Mouse (Mus musculus) liver, embryonic 13.5 days (tissue): ENCODE measurements around the gene Slco1a5. TPM values are rescaled to one million over a fixed set of nuclear protein-coding genes. Genes with fewer than 3 reads are reported as not detected.
"Not testable (repeated sequence)": the region's sequence is repeated elsewhere in the genome, so short reads cannot be mapped to it uniquely, and the experiment has no call there.

Experiments used
- ATAC-seq: fragments of 200-750 bp; cut with Nextera tagmentation; 2 replicates; pipeline ENCODE4 v1.8.0; 2017; ENCODE audit warnings: low read depth, mild to moderate bottlenecking, moderate number of reproducible peaks, moderate library complexity
- DNase-seq: peaks from one replicate; pipeline ENCODE4 v3.0.0; 2022
- H3K27ac ChIP-seq: fragments of 300-500 bp; sonication (generic); 2 replicates; pipeline ENCODE4 v1.5.1; 2015; ENCODE audit warnings: moderate library complexity, mild to moderate bottlenecking, inconsistent platforms
- H3K27me3 ChIP-seq: fragments of 300-500 bp; sonication (generic); 2 replicates; pipeline ENCODE4 v1.6.1; 2015; ENCODE audit warnings: mild to moderate bottlenecking, inconsistent platforms
- H3K36me3 ChIP-seq: fragments of 300-500 bp; sonication (generic); 2 replicates; pipeline ENCODE4 v1.6.1; 2015; ENCODE audit warnings: mild to moderate bottlenecking, inconsistent platforms
- H3K4me1 ChIP-seq: fragments of 300-500 bp; sonication (generic); replicated peaks from 2 replicates; pipeline ENCODE4 v1.6.1; 2015; ENCODE audit warnings: inconsistent platforms
- H3K4me2 ChIP-seq: fragments of 300-500 bp; sonication (generic); 2 replicates; pipeline ENCODE4 v1.6.1; 2015; ENCODE audit warnings: inconsistent platforms, mild to moderate bottlenecking, moderate library complexity
- H3K4me3 ChIP-seq: fragments of 300-500 bp; sonication (generic); replicated peaks from 2 replicates; pipeline ENCODE4 v1.5.1; 2015; ENCODE audit warnings: mild to moderate bottlenecking, inconsistent platforms
- H3K9ac ChIP-seq: fragments of 300-500 bp; sonication (generic); 2 replicates; pipeline ENCODE4 v1.6.1; 2015; ENCODE audit warnings: mild to moderate bottlenecking, inconsistent platforms
- H3K9me3 ChIP-seq: fragments of 300-500 bp; sonication (generic); replicated peaks from 2 replicates; pipeline ENCODE4 v1.6.1; 2016; ENCODE audit warnings: inconsistent platforms
- WGBS: fragments of 180-500 bp; shearing (Covaris S2); methylation state at CpG from one replicate; pipeline ENCODE4 v1.1.7; 2015; ENCODE audit not compliant: insufficient replicate concordance; 5-methylcytosine and 5-hydroxymethylcytosine counted together
- polyA plus RNA-seq: library from polyadenylated mRNA; unstranded; fragments of >200 nt; fragmentation: Nextera tagmentation; extraction: Ambion mirVana; gene quantifications from 2 replicates; pipeline ENCODE4 v1.2.1, GENCODE M21; 2015

Gene Slco1a5
- polyA plus RNA-seq = not detected in 2 replicates

GRCm38 (mm10) chr6:142322881-142323280 lies at the start of gene Slco1a5:
Gene Slco1a5 (minus strand): TSS chr6:142322981.
- Histone ChIP-seq H3K36me3 (no peaks in the 10 kb centered on the region), H3K9ac (no peak within 1 kb of the TSS), H3K4me2 (no peak within 1 kb of the TSS), H3K9me3 (no peaks in the 10 kb centered on the region), H3K27ac (no peak within 1 kb of the TSS), H3K27me3 (no peaks in the 10 kb centered on the region), H3K4me3 (no peak within 1 kb of the TSS), H3K4me1 (no peaks in the 10 kb centered on the region)
- ATAC-seq = no peak
- DNase-seq = no peak
- 30% methylated on average over 4 of the region's 4 CpGs for WGBS

- no peak for ATAC-seq
- H3K9ac ChIP-seq = no peak overlapping the region
- no peak overlapping the region for H3K4me3 ChIP-seq
- no peaks in the 10 kb centered on the region for H3K4me1 ChIP-seq
- H3K36me3 ChIP-seq = peaks cover 90% of the 10 kb centered on the region
- no peaks in the 10 kb centered on the region for H3K9me3 ChIP-seq
- no peaks in the 10 kb centered on the region for H3K27me3 ChIP-seq
- no peak overlapping the region for H3K4me2 ChIP-seq
- no peak for DNase-seq
- no peak overlapping the region for H3K27ac ChIP-seq
- WGBS = 74% methylated on average over 3 of the region's 3 CpGs
Measured at GRCm38 (mm10) chr6:142369568-142369967, 46.8 kb upstream of the Slco1a5 start.

- no peaks in the 10 kb centered on the region for H3K9me3 ChIP-seq
- no peaks in the 10 kb centered on the region for H3K27me3 ChIP-seq
- H3K9ac ChIP-seq = no peak overlapping the region
- peaks cover 90% of the 10 kb centered on the region for H3K36me3 ChIP-seq
- ATAC-seq = no peak
- no peak overlapping the region for H3K4me2 ChIP-seq
- WGBS = 78% methylated on average over 3 of the region's 3 CpGs
- DNase-seq = no peak
- no peaks in the 10 kb centered on the region for H3K4me1 ChIP-seq
- H3K27ac ChIP-seq = no peak overlapping the region
- H3K4me3 ChIP-seq = no peak overlapping the region
Measured at GRCm38 (mm10) chr6:142367565-142367964, 44.8 kb upstream of the Slco1a5 start.

GRCm38 (mm10) chr6:142366473-142367018 lies 43.8 kb upstream of the Slco1a5 start:
- WGBS = 87% methylated on average over 10 of the region's 10 CpGs
- peaks cover 88% of the 10 kb centered on the region for H3K36me3 ChIP-seq

GRCm38 (mm10) chr6:142365742-142366472 lies 43.1 kb upstream of the Slco1a5 start:
- Histone ChIP-seq H3K4me2 (no peak overlapping the region), H3K9ac (no peak overlapping the region), H3K27me3 (no peaks in the 10 kb centered on the region), H3K4me3 (no peak overlapping the region), H3K9me3 (no peaks in the 10 kb centered on the region), H3K36me3 (peaks cover 88% of the 10 kb centered on the region), H3K27ac (no peak overlapping the region), H3K4me1 (no peaks in the 10 kb centered on the region)
- no peak for DNase-seq
- 81% methylated on average over 8 of the region's 8 CpGs for WGBS
- ATAC-seq = no peak

More at GRCm38 (mm10) chr6:142366473-142367018, 43.8 kb upstream of the Slco1a5 start:
- ATAC-seq = no peak
- Histone ChIP-seq H3K9me3 (no peaks in the 10 kb centered on the region), H3K9ac (no peak overlapping the region), H3K4me2 (no peak overlapping the region), H3K4me3 (no peak overlapping the region), H3K27me3 (no peaks in the 10 kb centered on the region), H3K4me1 (no peaks in the 10 kb centered on the region), H3K27ac (no peak overlapping the region)
- DNase-seq = no peak

- Histone ChIP-seq H3K9ac (no peak overlapping the region), H3K4me3 (no peak overlapping the region), H3K36me3 (peaks cover 83% of the 10 kb centered on the region), H3K4me2 (no peak overlapping the region), H3K27ac (no peak overlapping the region), H3K9me3 (no peaks in the 10 kb centered on the region), H3K27me3 (no peaks in the 10 kb centered on the region), H3K4me1 (no peaks in the 10 kb centered on the region)
- 70% methylated on average over 9 of the region's 9 CpGs for WGBS
- DNase-seq (no peak), ATAC-seq (no peak)
Measured at GRCm38 (mm10) chr6:142363019-142363576, 40.3 kb upstream of the Slco1a5 start.

GRCm38 (mm10) chr6:142362036-142362435 lies 39.3 kb upstream of the Slco1a5 start:
- no peak overlapping the region for H3K4me2 ChIP-seq
- H3K9ac ChIP-seq = no peak overlapping the region
- no peaks in the 10 kb centered on the region for H3K4me1 ChIP-seq
- H3K27ac ChIP-seq = no peak overlapping the region
- no peak for DNase-seq
- H3K4me3 ChIP-seq = no peak overlapping the region
- ATAC-seq = no peak
- peaks cover 79% of the 10 kb centered on the region for H3K36me3 ChIP-seq
- H3K9me3 ChIP-seq = no peaks in the 10 kb centered on the region
- 80% methylated on average over 6 of the region's 6 CpGs for WGBS
- no peaks in the 10 kb centered on the region for H3K27me3 ChIP-seq

GRCm38 (mm10) chr6:142357106-142357505 lies 34.3 kb upstream of the Slco1a5 start:
- Histone ChIP-seq H3K36me3 (peaks cover 64% of the 10 kb centered on the region), H3K27me3 (no peaks in the 10 kb centered on the region), H3K4me3 (no peak overlapping the region), H3K9me3 (no peaks in the 10 kb centered on the region), H3K4me2 (no peak overlapping the region), H3K9ac (no peak overlapping the region), H3K4me1 (peaks cover 3% of the 10 kb centered on the region), H3K27ac (no peak overlapping the region)
- DNase-seq (no peak), ATAC-seq (no peak)
- WGBS = 69% methylated on average over 7 of the region's 7 CpGs

GRCm38 (mm10) chr6:142352099-142352498 lies 29.3 kb upstream of the Slco1a5 start:
- 69% methylated on average over 3 of the region's 3 CpGs for WGBS
- H3K4me3 ChIP-seq, H3K9ac ChIP-seq, H3K4me2 ChIP-seq, DNase-seq, H3K9me3 ChIP-seq, H3K27me3 ChIP-seq, H3K27ac ChIP-seq: not testable (repeated sequence)
- Histone ChIP-seq H3K4me1 (peaks cover 17% of the 10 kb centered on the region), H3K36me3 (peaks cover 42% of the 10 kb centered on the region)
- ATAC-seq = peak; percentile 68

- no peak overlapping the region for H3K27ac ChIP-seq
Measured at GRCm38 (mm10) chr6:142347431-142348385, 24.9 kb upstream of the Slco1a5 start.

More at GRCm38 (mm10) chr6:142347431-142348385, 24.9 kb upstream of the Slco1a5 start:
- 72% methylated on average over 11 of the region's 11 CpGs for WGBS
- Histone ChIP-seq H3K27me3 (no peaks in the 10 kb centered on the region), H3K4me1 (peaks cover 28% of the 10 kb centered on the region), H3K9me3 (no peaks in the 10 kb centered on the region), H3K4me3 (no peak overlapping the region), H3K4me2 (no peak overlapping the region), H3K9ac (no peak overlapping the region), H3K36me3 (peaks cover 18% of the 10 kb centered on the region)
- ATAC-seq (no peak), DNase-seq (no peak)
